Mouse (Mus musculus) CH12.LX (cell line): ENCODE data around the gene S100z. TPM values are rescaled to one million over a fixed set of nuclear protein-coding genes. Genes with fewer than 3 reads are reported as not detected.

Experiments
- DNase-seq: peaks from one replicate; pipeline ENCODE4 v3.0.0-alpha.2; 2013; ENCODE audit errors: extremely low read depth
- H3K27ac ChIP-seq: 2 replicates; pipeline ENCODE4 v1.5.1; 2012; ENCODE audit warnings: low read depth, mild to moderate bottlenecking, control low read depth, moderate library complexity; ENCODE audit not compliant: insufficient read depth
- H3K27me3 ChIP-seq: replicated peaks from 2 replicates; pipeline ENCODE3; 2012; ENCODE audit warnings: inconsistent platforms
- H3K36me3 ChIP-seq, 2 experiments: replicated peaks in 1 of 2; 2 replicates each; pipeline versions ENCODE3 to v1.6.1; 2012; ENCODE audit warnings: inconsistent platforms in 1 of 2, low read length in 1 of 2, mild to moderate bottlenecking in 1 of 2, mixed read lengths in 1 of 2, moderate library complexity in 1 of 2; ENCODE audit not compliant: control insufficient read depth in 1 of 2, insufficient read depth in 1 of 2
- H3K4me1 ChIP-seq, 2 experiments: 2 replicates each; pipeline ENCODE4 v1.6.1; 2012; ENCODE audit warnings: inconsistent platforms in 1 of 2, moderate library complexity in 1 of 2; ENCODE audit not compliant: insufficient read depth in 2 of 2, control insufficient read depth in 1 of 2
- H3K4me2 ChIP-seq: 2 replicates; pipeline ENCODE4 v1.6.1; 2012; ENCODE audit warnings: low read depth, mild to moderate bottlenecking, control low read depth; ENCODE audit not compliant: poor library complexity, insufficient read depth, severe bottlenecking
- H3K4me3 ChIP-seq, 3 experiments: fragments of 150-350 bp in 1 of 3; sonication (generic) in 1 of 3; replicated peaks in 1 of 3; 2 replicates each; pipeline versions ENCODE3 to v1.5.1; 2011 to 2012; ENCODE audit warnings: low read depth in 2 of 3, low read length in 2 of 3, mild to moderate bottlenecking in 2 of 3, moderate library complexity in 2 of 3, control low read depth in 1 of 3, improper control_type of control experiment in 1 of 3, inconsistent platforms in 1 of 3, mixed read lengths in 1 of 3; ENCODE audit not compliant: poor library complexity in 1 of 3
- H3K79me2 ChIP-seq: replicated peaks from 2 replicates; pipeline ENCODE4 v1.6.1; 2012; ENCODE audit warnings: mild to moderate bottlenecking, moderate library complexity; ENCODE audit not compliant: control insufficient read depth, poor library complexity, insufficient read depth, severe bottlenecking; ENCODE audit errors: extremely low read depth
- H3K9ac ChIP-seq: 2 replicates; pipeline ENCODE4 v1.6.1; 2012; ENCODE audit warnings: low read depth, mild to moderate bottlenecking, control low read depth, moderate library complexity; ENCODE audit not compliant: insufficient read depth
- H3K9me3 ChIP-seq: replicated peaks from 2 replicates; pipeline ENCODE3; 2012; ENCODE audit warnings: low read length, inconsistent platforms, mixed read lengths
- BHLHE40 ChIP-seq: IDR thresholded peaks from 2 replicates; pipeline ENCODE4 v1.6.1; 2011; ENCODE audit warnings: mild to moderate bottlenecking, low read depth, low read length, improper control_type of control experiment
- CHD1 ChIP-seq: IDR thresholded peaks from 2 replicates; pipeline ENCODE4 v1.6.1; 2012; ENCODE audit warnings: low read depth, low read length, improper control_type of control experiment, inconsistent platforms
- CTCF ChIP-seq, 2 experiments: IDR thresholded peaks in 1 of 2; conservative IDR thresholded peaks in 1 of 2; 2 replicates each; pipeline ENCODE4 v1.5.1; 2011 to 2012; ENCODE audit warnings: low read depth in 2 of 2, low read length in 2 of 2, improper control_type of control experiment in 1 of 2, inconsistent platforms in 1 of 2, mild to moderate bottlenecking in 1 of 2, moderate library complexity in 1 of 2
- ELF1 ChIP-seq: IDR thresholded peaks from 2 replicates; pipeline ENCODE4 v1.6.1; 2014; ENCODE audit warnings: low read depth, mild to moderate bottlenecking, inconsistent platforms, low read length, improper control_type of control experiment
- EP300 ChIP-seq: IDR thresholded peaks from 2 replicates; pipeline ENCODE4 v1.6.1; 2011; ENCODE audit warnings: low read length, improper control_type of control experiment
- JUND ChIP-seq: conservative IDR thresholded peaks from 2 replicates; pipeline ENCODE4 v1.6.1; 2011; ENCODE audit warnings: low read depth, low read length, improper control_type of control experiment
- KAT2A ChIP-seq: IDR thresholded peaks from 2 replicates; pipeline ENCODE4 v1.6.1; 2012; ENCODE audit warnings: low read length, improper control_type of control experiment, inconsistent platforms; ENCODE audit not compliant: insufficient replicate concordance
- MAFK ChIP-seq: IDR thresholded peaks from 2 replicates; pipeline ENCODE4 v1.6.1; 2011; ENCODE audit warnings: low read length, improper control_type of control experiment; ENCODE audit not compliant: insufficient replicate concordance
- MAX ChIP-seq: IDR thresholded peaks from 2 replicates; pipeline ENCODE4 v1.6.1; 2011; ENCODE audit warnings: low read length, improper control_type of control experiment
- RAD21 ChIP-seq: IDR thresholded peaks from 2 replicates; pipeline ENCODE4 v1.6.1; 2011; ENCODE audit warnings: low read depth, mild to moderate bottlenecking, low read length, improper control_type of control experiment, moderate library complexity
- SMC3 ChIP-seq: IDR thresholded peaks from 2 replicates; pipeline ENCODE4 v1.6.1; 2011; ENCODE audit warnings: low read depth, low read length, improper control_type of control experiment
- TCF12 ChIP-seq: IDR thresholded peaks from 2 replicates; pipeline ENCODE4 v1.6.1; 2014; ENCODE audit warnings: low read depth, mild to moderate bottlenecking, inconsistent platforms, low read length, improper control_type of control experiment
- UBTF ChIP-seq: IDR thresholded peaks from 2 replicates; pipeline ENCODE4 v1.6.1; 2012; ENCODE audit warnings: low read depth, mild to moderate bottlenecking, inconsistent platforms, low read length, improper control_type of control experiment, moderate library complexity
- USF1 ChIP-seq: IDR thresholded peaks from 2 replicates; pipeline ENCODE4 v1.6.1; 2014; ENCODE audit warnings: low read depth, mild to moderate bottlenecking, inconsistent platforms, low read length, improper control_type of control experiment
- USF2 ChIP-seq: conservative IDR thresholded peaks from 2 replicates; pipeline ENCODE4 v1.6.1; 2011; ENCODE audit warnings: low read depth, low read length, improper control_type of control experiment
- ZC3H11A ChIP-seq: IDR thresholded peaks from 2 replicates; pipeline ENCODE4 v1.6.1; 2012; ENCODE audit warnings: low read depth, mild to moderate bottlenecking, inconsistent platforms, low read length, improper control_type of control experiment
- ZKSCAN1 ChIP-seq: IDR thresholded peaks from 2 replicates; pipeline ENCODE4 v1.6.1; 2012; ENCODE audit warnings: low read depth, inconsistent platforms, low read length, improper control_type of control experiment, borderline replicate concordance
- dilution Hi-C: fragments of 300-500 bp; cut with MboI; formaldehyde crosslinking; loops from 2 replicates; pipeline ENCODE4 v1.14.3; 2020; ENCODE audit warnings: low sequenced_read_pairs; ENCODE audit not compliant: extremely low pct_unique_long_range_greater_than_20kb, extremely low pct_ligation_motif_present
- in situ Hi-C: fragments of 300-500 bp; cut with MboI; formaldehyde crosslinking; loops from 3 replicates; pipeline ENCODE4 v1.14.3; 2019; ENCODE audit warnings: low sequenced_read_pairs, low pct_ligation_motif_present, low pct_unique_long_range_greater_than_20kb, mixed read lengths
- polyA plus RNA-seq: library from polyadenylated mRNA; unstranded; fragments of >175 nt; gene quantifications from 2 replicates; pipeline ENCODE4 v1.2.1, GENCODE M21; 2012; ENCODE audit warnings: low read depth; ENCODE audit not compliant: insufficient read length
- total RNA-seq, 2 experiments: library from RNA; depleted of rRNA; stranded (reverse); fragments of 300-350 nt in 1 of 2; fragments of >200 nt in 1 of 2; gene quantifications; 2 replicates each; pipeline ENCODE4 v1.2.3; 2012 to 2014

Gene S100z
- total and polyA plus RNA-seq, 3 experiments = not detected

- no peak overlapping the region for H3K27ac ChIP-seq
- no peaks in the 10 kb centered on the region for H3K4me1 ChIP-seq
- no peaks in the 10 kb centered on the region for H3K79me2 ChIP-seq
- in situ Hi-C loops = no loop called here
- H3K27me3 ChIP-seq = peaks cover 11% of the 10 kb centered on the region
- H3K4me3 ChIP-seq = no peak overlapping the region
- H3K4me2 ChIP-seq = no peak overlapping the region
- dilution Hi-C loops = no loop called here
- no peak for TF ChIP-seq MAFK
- TF ChIP-seq CHD1 = no peak
- no peak for TF ChIP-seq TCF12
- TF ChIP-seq USF2 = no peak
- TF ChIP-seq ZC3H11A = no peak
- DNase-seq = no peak
- no peaks in the 10 kb centered on the region for H3K9me3 ChIP-seq
- H3K36me3 ChIP-seq = no peaks in the 10 kb centered on the region
- H3K9ac ChIP-seq = no peak overlapping the region
These were observed 6.1 kb upstream of the S100z start for GRCm38 (mm10) chr13:95484664-95485063.

GRCm38 (mm10) chr13:95481428-95481827 is 2.9 kb upstream of the S100z start:
- Histone ChIP-seq H3K79me2 (no peaks in the 10 kb centered on the region), H3K27ac (no peak overlapping the region), H3K4me3 (no peak overlapping the region), H3K4me2 (no peak overlapping the region), H3K36me3 (no peaks in the 10 kb centered on the region), H3K9ac (no peak overlapping the region), H3K9me3 (no peaks in the 10 kb centered on the region), H3K4me1 (no peaks in the 10 kb centered on the region), H3K27me3 (peaks cover 9% of the 10 kb centered on the region)
- peak; percentile 72 for DNase-seq
- in situ Hi-C loops (no loop called here), dilution Hi-C loops (no loop called here)
- TF ChIP-seq ZC3H11A = peak; percentile 75
- TF ChIP-seq USF1 = no peak
- no peak for TF ChIP-seq UBTF
- peak; percentile 95 for TF ChIP-seq RAD21
- TF ChIP-seq ELF1 = peak; percentile 29; the same call in 1 of the 2 replicates
- TF ChIP-seq EP300 = no peak
- TF ChIP-seq CTCF (conservative IDR thresholded peaks at IDR 0.05 in 1 of 2, IDR thresholded peaks at IDR 0.05 in 1 of 2; ENCODE audit: low read depth in 2 of 2, low read length in 2 of 2) = peak; percentile 88 to 94
- TF ChIP-seq SMC3 = peak; percentile 92
- no peak for TF ChIP-seq MAX

- H3K4me3 ChIP-seq = no peak overlapping the region
- TF ChIP-seq JUND (no peak), KAT2A (no peak), CTCF (conservative IDR thresholded peaks at IDR 0.05 in 1 of 2, IDR thresholded peaks at IDR 0.05 in 1 of 2; ENCODE audit: low read depth in 2 of 2, low read length in 2 of 2) (no peak), ZKSCAN1 (no peak), BHLHE40 (no peak)
- H3K9me3 ChIP-seq = no peaks in the 10 kb centered on the region
- H3K9ac ChIP-seq = no peak overlapping the region
- H3K79me2 ChIP-seq = no peaks in the 10 kb centered on the region
- H3K36me3 ChIP-seq = no peaks in the 10 kb centered on the region
- H3K27ac ChIP-seq = no peak overlapping the region
- no peak overlapping the region for H3K4me2 ChIP-seq
- in situ Hi-C loops (no loop called here), dilution Hi-C loops (no loop called here)
- DNase-seq = no peak
- H3K4me1 ChIP-seq = no peaks in the 10 kb centered on the region
- H3K27me3 ChIP-seq = peaks cover 7% of the 10 kb centered on the region
These were observed 1.3 kb downstream of the S100z start for GRCm38 (mm10) chr13:95477173-95477572.
